Mouse (Mus musculus) activated CD4-positive, CD25-positive, alpha-beta regulatory T cell, adult 9 weeks (primary cell): ENCODE data around the gene Cyp2j13. TPM values are rescaled to one million over a fixed set of nuclear protein-coding genes. Genes with fewer than 3 reads are reported as not detected.

Source experiments
- polyA plus RNA-seq: library from polyadenylated mRNA; unstranded; fragments of 100-300 nt; shearing (Covaris generic); gene quantifications from one replicate; pipeline ENCODE4 v1.2.1, GENCODE M21; 2017

Gene Cyp2j13
- not detected for polyA plus RNA-seq

DNA sequence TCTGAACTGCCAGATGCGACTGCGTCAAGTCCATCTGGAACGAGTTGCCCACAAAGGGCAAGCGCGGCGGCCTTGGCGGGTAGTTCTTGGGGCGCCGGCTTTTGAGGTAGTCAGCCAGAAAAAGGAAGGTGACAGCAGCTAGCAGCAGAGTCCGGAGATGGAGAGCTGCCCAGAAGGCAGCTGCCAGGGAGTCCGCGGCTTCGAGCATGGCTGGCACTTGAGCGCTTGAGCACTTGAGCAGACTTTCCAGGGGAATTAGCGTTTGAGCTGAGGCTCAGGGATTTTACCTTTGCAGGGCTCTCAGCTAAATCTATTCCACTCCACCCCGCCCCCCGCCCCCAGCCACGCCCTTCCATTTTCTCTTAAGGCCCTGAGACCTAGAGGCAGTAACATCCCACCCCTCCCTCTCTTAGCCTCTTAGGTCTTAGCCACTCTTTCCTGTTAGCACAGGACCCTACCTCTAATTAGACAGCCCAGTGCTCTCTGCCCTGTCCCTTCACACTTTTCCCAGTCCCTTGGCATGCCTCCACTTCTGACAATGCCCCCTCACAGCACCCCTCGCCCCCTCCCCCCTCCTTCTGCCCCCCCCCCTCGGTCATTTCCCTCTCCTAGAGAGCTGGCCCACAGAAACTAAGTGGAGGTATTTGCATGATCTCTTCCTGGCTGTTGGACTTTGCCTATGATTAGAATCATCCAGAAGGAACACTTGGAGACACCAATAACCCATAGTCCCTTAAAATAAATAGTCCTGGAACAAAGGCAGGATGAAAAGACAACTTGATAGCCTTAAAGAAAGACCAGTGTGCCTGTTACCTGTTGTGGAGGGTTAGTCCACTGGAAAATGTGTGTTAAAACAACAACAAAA is at the start of gene Cyp2j13:
Gene Cyp2j13, minus strand, starts transcription at position 286 of the 865 bp plus-strand sequence.

Other genes starting within 250 kb of the Cyp2j13 start
- 5.1 TPM for gene Hook1, start 110.3 kb downstream of the Cyp2j13 start, polyA plus RNA-seq
- gene Cyp2j12, start 63.6 kb upstream of the Cyp2j13 start, polyA plus RNA-seq: not detected
- gene Cyp2j7, start 159.1 kb upstream of the Cyp2j13 start, polyA plus RNA-seq: not detected